Mouse (Mus musculus): ENCODE results near the gene Lysmd4.

Lysmd4 gene

DNA sequence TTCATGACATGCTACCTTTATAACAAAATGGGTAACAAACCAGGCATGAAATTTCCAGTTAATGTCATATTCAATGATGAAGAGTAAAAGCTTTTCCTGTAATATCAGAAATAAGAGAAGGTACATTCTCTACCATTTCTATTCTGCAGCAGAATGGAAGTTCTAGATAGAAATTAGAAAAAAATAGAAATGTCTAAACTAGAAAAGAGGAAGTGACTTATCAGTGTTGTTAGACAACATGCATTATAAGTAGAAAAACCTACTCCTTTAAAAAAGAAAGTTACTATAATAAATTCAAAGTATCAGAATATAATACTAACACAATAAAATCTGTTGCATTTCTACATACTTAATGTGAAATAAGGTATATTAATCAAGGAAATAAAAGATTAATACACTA is 96.4 kb downstream of the Lysmd4 start:
- intact Hi-C loops (cut with DNase I): no loop called here

DNA sequence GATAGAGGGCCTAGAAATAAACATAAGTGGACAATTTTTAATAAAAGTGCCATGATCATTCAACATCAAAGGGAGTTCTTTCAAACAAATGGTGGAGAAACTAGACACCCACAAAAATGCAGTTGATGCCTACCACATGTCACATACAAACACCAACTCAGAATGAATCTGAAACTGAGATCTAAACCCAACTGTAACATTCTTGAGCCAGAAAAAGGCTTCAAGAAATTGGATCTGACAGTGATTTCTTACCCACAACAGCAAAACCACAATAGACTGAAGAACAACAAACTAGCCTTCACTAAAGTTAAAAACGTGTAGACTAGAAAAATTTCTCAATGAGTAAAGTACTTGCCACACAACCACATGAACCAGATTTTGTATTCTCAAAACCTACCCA is 98.0 kb downstream of the Lysmd4 start:
- intact Hi-C loops (cut with DNase I): no loop called here

GRCm38 (mm10) chr7:67342067-67342625 is 119.8 kb downstream of the Lysmd4 start:
- intact Hi-C loops (cut with DNase I): no loop called here

- intact Hi-C loops (cut with DNase I): no loop called here
Measured at GRCm38 (mm10) chr7:67344443-67344842, 122.1 kb downstream of the Lysmd4 start.

GRCm38 (mm10) chr7:67352989-67353388 is 130.6 kb downstream of the Lysmd4 start:
- intact Hi-C loops (cut with DNase I): no loop called here

DNA sequence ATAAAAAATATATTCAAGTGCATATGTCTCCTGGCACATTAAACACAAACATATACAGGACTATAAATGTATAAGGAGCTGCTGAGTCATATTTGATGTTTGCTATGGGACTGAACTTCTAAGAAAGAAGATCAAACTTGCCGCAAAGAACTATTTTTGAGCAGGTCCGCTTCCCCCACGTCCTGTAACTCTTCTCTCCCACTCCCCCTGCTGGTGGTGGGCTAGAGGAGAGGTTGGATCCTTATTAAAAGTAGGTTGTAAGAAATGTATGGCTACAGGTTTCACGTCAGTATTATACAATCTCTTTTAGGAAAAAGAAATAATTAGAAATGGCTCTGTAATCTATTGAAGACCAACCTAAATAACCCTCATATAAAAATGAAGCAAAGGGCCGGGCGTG is 131.3 kb downstream of the Lysmd4 start:
- intact Hi-C loops (cut with DNase I): no loop called here

- intact Hi-C loops (cut with DNase I): no loop called here
Measured at GRCm38 (mm10) chr7:67355870-67356269, 133.5 kb downstream of the Lysmd4 start.

All from adrenal gland (tissue).